Mouse (Mus musculus) gastrocnemius, postnatal 36 days (tissue): ENCODE measurements around the gene Aunip. TPM values are rescaled to one million over a fixed set of nuclear protein-coding genes. Genes with fewer than 3 reads are reported as not detected.

Source experiments
- DNase-seq, 2 experiments: peaks; one replicate each; pipeline ENCODE4 v3.0.0; 2022
- intact Hi-C: fragments of 180-260 bp; cut with DNase I; formaldehyde crosslinking; loops from one replicate; pipeline ENCODE4 v1.15.1; 2025
- total RNA-seq, 2 experiments: library from RNA; stranded (reverse); gene quantifications; 2 replicates each; pipeline ENCODE4 v1.2.3; 2021

Gene Aunip
- total RNA-seq, 2 experiments from 2014 or later: 0.20 TPM; not detected in 1

GRCm38 (mm10) chr4:134511730-134512129, 931 bp downstream of the Aunip start:
- intact Hi-C loops: no loop called here
- DNase-seq: no peak

- peak; percentile 47 to 73 for DNase-seq
- intact Hi-C loops: no loop called here
Measured at GRCm38 (mm10) chr4:134512798-134513197, 2.0 kb downstream of the Aunip start.

GRCm38 (mm10) chr4:134514309-134514930, 3.6 kb downstream of the Aunip start:
- intact Hi-C loops: no loop called here
- no peak for DNase-seq

- no peak for DNase-seq
- intact Hi-C loops: no loop called here
Measured at GRCm38 (mm10) chr4:134515614-134516013, 4.8 kb downstream of the Aunip start.

- intact Hi-C loops: no loop called here
- DNase-seq: peak in 1 of 2 experiments; percentile 30
Measured at GRCm38 (mm10) chr4:134516981-134517380, 6.2 kb downstream of the Aunip start.

GRCm38 (mm10) chr4:134517719-134518118, 6.9 kb downstream of the Aunip start:
- intact Hi-C loops: no loop called here
- no peak for DNase-seq

GRCm38 (mm10) chr4:134518541-134518940, 7.7 kb downstream of the Aunip start:
- no peak for DNase-seq
- intact Hi-C loops: no loop called here

- no peak for DNase-seq
- intact Hi-C loops: no loop called here
Measured at GRCm38 (mm10) chr4:134519281-134519680, 8.5 kb downstream of the Aunip start.

GRCm38 (mm10) chr4:134523447-134523846, 12.6 kb downstream of the Aunip start:
- intact Hi-C loops: no loop called here
- DNase-seq: no peak

- intact Hi-C loops: no loop called here
- no peak for DNase-seq
Measured at GRCm38 (mm10) chr4:134525806-134526205, 15.0 kb downstream of the Aunip start.

GRCm38 (mm10) chr4:134526220-134526619, 15.4 kb downstream of the Aunip start:
- DNase-seq: no peak
- intact Hi-C loops: no loop called here

- no peak for DNase-seq
- intact Hi-C loops: no loop called here
Measured at GRCm38 (mm10) chr4:134532928-134533327, 22.1 kb downstream of the Aunip start.

GRCm38 (mm10) chr4:134533421-134533820, 22.6 kb downstream of the Aunip start:
- intact Hi-C loops: no loop called here
- DNase-seq: no peak

- intact Hi-C loops: no loop called here
- peak; percentile 46 to 58 for DNase-seq
Measured at GRCm38 (mm10) chr4:134534124-134534886, 23.5 kb downstream of the Aunip start.

- intact Hi-C loops: no loop called here
Measured at GRCm38 (mm10) chr4:134534932-134535786, 24.4 kb downstream of the Aunip start, which contains the start of gene Mtfr1l. Gene Mtfr1l, minus strand, starts transcription at chr4:134535387.

GRCm38 (mm10) chr4:134535787-134536151, 25.0 kb downstream of the Aunip start:
- intact Hi-C loops: no loop called here
- DNase-seq: no peak

More at GRCm38 (mm10) chr4:134534932-134535786, 24.4 kb downstream of the Aunip start, which contains the start of gene Mtfr1l:
- DNase-seq: peak; percentile 95 to 98

- intact Hi-C loops: no loop called here
- no peak for DNase-seq
Measured at GRCm38 (mm10) chr4:134538997-134539580, 28.3 kb downstream of the Aunip start.

- intact Hi-C loops: loop anchor here (2.0 kb wide), 1 partner anchor 254 kb away; no protein-coding TSS in a partner anchor
- no peak for DNase-seq
Measured at GRCm38 (mm10) chr4:134542726-134543125, 31.9 kb downstream of the Aunip start.

GRCm38 (mm10) chr4:134543261-134543660, 32.5 kb downstream of the Aunip start:
- intact Hi-C loops: loop anchor here (2.0 kb wide), 1 partner anchor 254 kb away; no protein-coding TSS in a partner anchor
- peak; percentile 87 to 93 for DNase-seq
